Mouse (Mus musculus) spleen, postnatal 36 days (tissue): ENCODE data around the gene Cep19.

Experiments
- DNase-seq, 2 experiments: peaks; one replicate each; pipeline ENCODE4 v3.0.0; 2022; ENCODE audit warnings: low spot score in 2 of 2, mixed read lengths in 1 of 2

Gene Cep19

GRCm38 (mm10) chr16:32144592-32144991, 45.0 kb downstream of the Cep19 start:
- no peak for DNase-seq

- DNase-seq = no peak
Observed at GRCm38 (mm10) chr16:32147589-32148207, 48.1 kb downstream of the Cep19 start.

- DNase-seq = no peak
Observed at GRCm38 (mm10) chr16:32153976-32154375, 54.4 kb downstream of the Cep19 start.

GRCm38 (mm10) chr16:32154437-32154836, 54.8 kb downstream of the Cep19 start:
- no peak for DNase-seq

- DNase-seq = no peak
Observed at GRCm38 (mm10) chr16:32156719-32157118, 57.1 kb downstream of the Cep19 start.

GRCm38 (mm10) chr16:32157369-32157768, 57.8 kb downstream of the Cep19 start:
- no peak for DNase-seq
